Mouse (Mus musculus) neural tube, embryonic 13.5 days (tissue): ENCODE results near the gene Fus. TPM values are rescaled to one million over a fixed set of nuclear protein-coding genes. Genes with fewer than 3 reads are reported as not detected.
A peak's percentile ranks its signal among the peaks of the same experiment; 100 is the strongest.

Source experiments
- ATAC-seq: fragments of 200-750 bp; cut with Nextera tagmentation; 2 replicates; pipeline ENCODE4 v1.8.0; 2017; ENCODE audit warnings: low read depth, mild to moderate bottlenecking, moderate TSS enrichment, moderate library complexity
- H3K27ac ChIP-seq: fragments of 300-500 bp; sonication (generic); replicated peaks from 2 replicates; pipeline ENCODE4 v1.5.1; 2015; ENCODE audit warnings: moderate library complexity, mild to moderate bottlenecking, inconsistent platforms
- H3K27me3 ChIP-seq: fragments of 300-500 bp; sonication (generic); 2 replicates; pipeline ENCODE4 v1.6.1; 2015; ENCODE audit warnings: mild to moderate bottlenecking, inconsistent platforms
- H3K36me3 ChIP-seq: fragments of 300-500 bp; sonication (generic); 2 replicates; pipeline ENCODE4 v1.6.1; 2015; ENCODE audit warnings: mild to moderate bottlenecking, inconsistent platforms
- H3K4me1 ChIP-seq: fragments of 300-500 bp; sonication (generic); replicated peaks from 2 replicates; pipeline ENCODE4 v1.6.1; 2015; ENCODE audit warnings: inconsistent platforms
- H3K4me2 ChIP-seq: fragments of 300-500 bp; sonication (generic); 2 replicates; pipeline ENCODE4 v1.6.1; 2015; ENCODE audit warnings: inconsistent platforms, mild to moderate bottlenecking, moderate library complexity
- H3K4me3 ChIP-seq: fragments of 300-500 bp; sonication (generic); 2 replicates; pipeline ENCODE4 v1.5.1; 2015; ENCODE audit warnings: mild to moderate bottlenecking, inconsistent platforms
- H3K9ac ChIP-seq: fragments of 300-500 bp; sonication (generic); 2 replicates; pipeline ENCODE4 v1.6.1; 2015; ENCODE audit warnings: moderate library complexity, mild to moderate bottlenecking, inconsistent platforms
- H3K9me3 ChIP-seq: fragments of 300-500 bp; sonication (generic); 2 replicates; pipeline ENCODE4 v1.6.1; 2016; ENCODE audit warnings: inconsistent platforms
- WGBS: fragments of 180-500 bp; shearing (Covaris S2); methylation state at CpG from one replicate; pipeline ENCODE4 v1.1.7; 2015; 5-methylcytosine and 5-hydroxymethylcytosine counted together
- polyA plus RNA-seq: library from polyadenylated mRNA; unstranded; fragments of >200 nt; fragmentation: Nextera tagmentation; extraction: Ambion mirVana; gene quantifications from 2 replicates; pipeline ENCODE4 v1.2.1, GENCODE M21; 2015

Fus gene
- polyA plus RNA-seq, 1 experiment from 2014 or later: 376 TPM

DNA sequence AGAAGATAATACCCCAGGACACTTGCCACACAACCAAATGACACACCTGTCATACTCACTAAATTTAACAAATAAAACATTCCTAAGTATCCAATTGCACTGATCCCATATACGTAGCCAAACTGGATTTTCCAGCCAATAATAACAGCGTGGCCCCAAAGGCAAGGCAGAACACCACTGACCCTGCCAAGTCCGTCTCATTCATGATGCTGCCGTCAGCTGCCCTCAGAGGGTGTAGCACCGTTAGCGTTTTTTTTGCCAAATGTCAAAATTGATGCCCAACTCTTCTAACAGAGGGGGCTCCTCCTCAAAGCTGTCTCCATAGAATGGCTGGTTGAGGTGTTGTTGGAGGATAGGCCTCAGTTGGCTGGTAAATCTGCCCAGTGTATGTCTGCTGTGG, 49.4 kb downstream of the Fus start:
- Histone ChIP-seq H3K4me2 (no peak overlapping the region), H3K27me3 (no peaks in the 10 kb centered on the region), H3K27ac (no peak overlapping the region), H3K4me3 (no peak overlapping the region), H3K4me1 (no peaks in the 10 kb centered on the region), H3K36me3 (no peaks in the 10 kb centered on the region), H3K9me3 (no peaks in the 10 kb centered on the region), H3K9ac (no peak overlapping the region)
- ATAC-seq: no peak
- 89% methylated on average over 6 of the region's 6 CpGs for WGBS

DNA sequence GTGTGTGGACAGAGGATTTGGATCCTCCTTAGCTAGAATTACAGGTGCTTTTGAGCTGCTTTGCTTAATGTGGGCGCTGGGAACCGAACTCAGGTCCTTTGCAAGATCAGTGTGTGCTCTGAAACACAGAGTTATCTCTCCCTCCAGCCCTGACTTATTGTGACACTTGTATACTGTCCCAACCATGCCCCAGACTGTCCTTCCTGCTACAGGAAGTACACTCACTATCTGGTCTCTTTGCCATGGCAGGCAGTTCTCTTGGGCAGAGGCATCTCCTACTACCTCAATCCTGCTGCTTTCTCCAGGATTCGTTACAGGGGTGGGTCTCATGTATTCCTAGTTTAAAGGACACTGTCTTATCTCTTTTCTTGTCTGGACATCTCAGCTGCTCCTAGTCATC, 51.0 kb downstream of the Fus start:
- WGBS: 91% methylated on average over 3 of the region's 3 CpGs
- no peak overlapping the region for H3K4me2 ChIP-seq
- H3K4me1 ChIP-seq: no peaks in the 10 kb centered on the region
- no peaks in the 10 kb centered on the region for H3K9me3 ChIP-seq
- H3K4me3 ChIP-seq: no peak overlapping the region
- H3K27ac ChIP-seq: no peak overlapping the region
- H3K36me3 ChIP-seq: no peaks in the 10 kb centered on the region
- no peak for ATAC-seq
- no peak overlapping the region for H3K9ac ChIP-seq
- no peaks in the 10 kb centered on the region for H3K27me3 ChIP-seq

DNA sequence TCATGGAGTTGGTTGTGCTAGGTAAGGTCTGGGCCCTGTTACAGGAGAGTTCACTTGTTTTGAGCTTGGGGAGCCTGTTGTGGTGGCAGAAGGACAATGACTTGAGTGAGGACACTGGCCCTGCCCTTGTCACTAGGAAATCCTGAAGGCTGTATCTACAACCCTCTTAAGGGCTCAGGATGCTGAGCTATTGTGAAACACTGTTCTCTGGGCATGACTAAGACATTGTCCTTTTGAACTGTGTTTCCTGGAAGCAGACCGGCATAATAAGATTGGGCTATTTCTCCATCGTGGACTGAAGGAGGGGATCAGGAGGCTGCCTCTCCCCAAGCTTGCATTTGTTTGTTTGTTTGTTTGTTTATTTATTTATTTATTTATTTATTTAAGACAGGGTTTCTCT, 51.9 kb downstream of the Fus start:
- no peaks in the 10 kb centered on the region for H3K27me3 ChIP-seq
- no peaks in the 10 kb centered on the region for H3K9me3 ChIP-seq
- no peak for ATAC-seq
- H3K27ac ChIP-seq: no peak overlapping the region
- no peak overlapping the region for H3K9ac ChIP-seq
- H3K4me3 ChIP-seq: no peak overlapping the region
- WGBS: 90% methylated on average over 2 of the region's 2 CpGs
- H3K36me3 ChIP-seq: no peaks in the 10 kb centered on the region
- no peaks in the 10 kb centered on the region for H3K4me1 ChIP-seq
- no peak overlapping the region for H3K4me2 ChIP-seq

DNA sequence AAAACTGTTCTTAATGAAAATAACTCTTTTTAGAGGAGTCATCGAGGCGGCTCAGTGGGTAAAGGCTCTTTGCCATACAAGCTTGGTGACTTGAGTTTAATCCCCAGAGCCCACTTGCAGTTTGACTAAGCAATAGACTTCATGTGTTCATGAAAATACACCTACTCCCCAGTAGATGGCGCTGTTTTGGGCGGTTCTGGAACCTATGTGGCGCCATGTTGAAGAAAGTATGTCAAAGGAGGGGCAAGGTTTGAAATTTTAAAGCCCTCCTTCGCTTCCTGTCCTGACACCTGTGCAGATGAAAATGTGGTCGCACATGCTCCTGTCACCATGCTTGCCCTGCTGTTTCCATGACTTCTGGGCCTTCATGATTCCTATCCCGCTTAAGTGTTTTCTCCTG, 55.7 kb downstream of the Fus start:
- Histone ChIP-seq H3K9ac (no peak overlapping the region), H3K4me1 (no peaks in the 10 kb centered on the region), H3K27ac (no peak overlapping the region), H3K4me2 (no peak overlapping the region), H3K9me3 (no peaks in the 10 kb centered on the region), H3K4me3 (no peak overlapping the region), H3K36me3 (no peaks in the 10 kb centered on the region), H3K27me3 (no peaks in the 10 kb centered on the region)
- ATAC-seq: no peak
- WGBS: 57% methylated on average over 8 of the region's 8 CpGs

DNA sequence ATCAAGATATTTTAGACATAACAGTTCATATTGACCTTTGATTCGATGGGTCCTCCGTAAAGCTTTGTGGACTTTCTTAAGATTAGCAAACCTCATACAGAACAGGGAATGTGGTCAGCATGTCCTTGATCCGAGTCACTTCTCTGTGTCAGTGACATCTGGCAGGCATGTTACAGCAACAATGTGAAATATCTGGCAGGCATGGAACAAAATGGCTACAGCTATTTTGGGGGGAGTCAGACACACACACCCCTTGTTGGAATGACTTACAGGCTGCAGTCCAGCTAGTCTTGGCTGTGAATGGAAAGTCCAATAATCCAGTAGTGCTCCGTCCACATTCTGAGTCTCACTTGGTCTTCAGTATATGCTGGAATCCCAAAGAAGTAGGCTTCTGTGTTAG, 56.3 kb downstream of the Fus start:
- H3K9ac ChIP-seq: no peak overlapping the region
- no peak overlapping the region for H3K4me3 ChIP-seq
- ATAC-seq: no peak
- H3K9me3 ChIP-seq: no peaks in the 10 kb centered on the region
- H3K27me3 ChIP-seq: no peaks in the 10 kb centered on the region
- H3K27ac ChIP-seq: no peak overlapping the region
- H3K4me2 ChIP-seq: no peak overlapping the region
- H3K4me1 ChIP-seq: no peaks in the 10 kb centered on the region
- no peaks in the 10 kb centered on the region for H3K36me3 ChIP-seq
- 93% methylated on average over 4 of the region's 4 CpGs for WGBS

DNA sequence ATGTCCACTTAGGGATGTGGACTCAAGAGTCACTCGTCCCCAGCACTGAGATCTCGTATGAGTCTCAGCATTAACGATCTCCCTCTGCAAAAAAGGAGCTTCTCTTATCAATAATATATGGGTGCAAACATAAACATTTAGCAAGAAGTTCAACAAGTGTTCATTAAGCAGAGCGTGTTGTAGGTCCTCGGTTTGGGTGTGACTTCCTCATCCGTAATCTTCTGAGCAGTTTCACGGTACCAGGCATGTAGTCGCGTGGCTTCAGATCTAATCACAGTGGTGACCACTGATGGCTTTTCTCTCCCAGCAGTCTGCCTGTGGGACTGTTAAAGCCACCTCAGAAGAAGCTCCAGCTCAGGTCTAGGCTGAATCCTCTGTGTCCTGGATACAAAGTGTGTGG, 57.1 kb downstream of the Fus start:
- WGBS: 97% methylated on average over 9 of the region's 9 CpGs
- Histone ChIP-seq H3K4me1 (no peaks in the 10 kb centered on the region), H3K4me2 (no peak overlapping the region), H3K9me3 (no peaks in the 10 kb centered on the region), H3K36me3 (no peaks in the 10 kb centered on the region), H3K27ac (no peak overlapping the region), H3K4me3 (no peak overlapping the region), H3K27me3 (no peaks in the 10 kb centered on the region), H3K9ac (no peak overlapping the region)
- ATAC-seq: no peak

DNA sequence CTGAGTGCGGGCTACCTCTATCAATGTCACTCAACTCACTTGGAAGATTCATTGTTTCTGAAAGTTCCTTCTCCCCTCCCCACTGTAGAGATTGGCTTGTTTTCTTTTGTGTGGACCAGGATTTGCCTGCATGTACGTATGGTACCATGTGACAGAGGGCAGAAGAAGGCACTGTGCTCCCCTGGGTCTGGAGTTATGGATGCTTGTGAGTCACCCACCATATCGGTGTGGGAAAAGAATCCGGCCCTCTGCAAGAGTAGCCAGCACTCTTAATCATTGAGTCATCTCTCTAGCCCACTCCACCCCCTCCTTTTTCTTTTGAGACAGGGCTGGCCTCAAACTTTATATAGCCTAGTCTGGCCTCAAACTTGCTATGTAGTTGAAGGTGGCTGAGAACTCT, 57.7 kb downstream of the Fus start:
- WGBS: 84% methylated on average over 4 of the region's 4 CpGs
- ATAC-seq: no peak
- Histone ChIP-seq H3K27ac (no peak overlapping the region), H3K9ac (no peak overlapping the region), H3K36me3 (no peaks in the 10 kb centered on the region), H3K27me3 (no peaks in the 10 kb centered on the region), H3K4me1 (no peaks in the 10 kb centered on the region), H3K4me3 (no peak overlapping the region), H3K4me2 (no peak overlapping the region), H3K9me3 (no peaks in the 10 kb centered on the region)

DNA sequence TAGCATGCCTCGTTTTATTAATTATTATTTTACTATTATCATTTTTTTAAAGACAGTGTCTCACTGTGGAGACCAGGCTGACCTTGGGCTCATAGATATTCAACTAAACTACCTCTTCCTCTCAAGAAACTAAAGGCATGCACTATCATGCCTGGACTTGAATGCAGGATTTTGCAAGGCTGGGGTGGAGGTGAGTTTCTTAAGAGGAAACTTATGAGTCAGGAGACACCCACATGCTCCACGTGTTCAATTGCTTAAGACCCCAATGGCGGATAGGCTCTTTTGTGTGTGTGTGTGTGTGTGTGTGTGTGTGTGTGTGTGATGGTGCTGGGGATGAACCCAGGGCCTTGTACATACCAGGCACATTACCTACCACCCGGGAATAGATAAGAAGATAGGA, 58.1 kb downstream of the Fus start:
- H3K4me2 ChIP-seq: no peak overlapping the region
- no peaks in the 10 kb centered on the region for H3K36me3 ChIP-seq
- no peak overlapping the region for H3K27ac ChIP-seq
- H3K27me3 ChIP-seq: no peaks in the 10 kb centered on the region
- H3K4me1 ChIP-seq: no peaks in the 10 kb centered on the region
- H3K9me3 ChIP-seq: no peaks in the 10 kb centered on the region
- H3K4me3 ChIP-seq: no peak overlapping the region
- no peak for ATAC-seq
- WGBS: 82% methylated on average over 4 of the region's 4 CpGs
- H3K9ac ChIP-seq: no peak overlapping the region

DNA sequence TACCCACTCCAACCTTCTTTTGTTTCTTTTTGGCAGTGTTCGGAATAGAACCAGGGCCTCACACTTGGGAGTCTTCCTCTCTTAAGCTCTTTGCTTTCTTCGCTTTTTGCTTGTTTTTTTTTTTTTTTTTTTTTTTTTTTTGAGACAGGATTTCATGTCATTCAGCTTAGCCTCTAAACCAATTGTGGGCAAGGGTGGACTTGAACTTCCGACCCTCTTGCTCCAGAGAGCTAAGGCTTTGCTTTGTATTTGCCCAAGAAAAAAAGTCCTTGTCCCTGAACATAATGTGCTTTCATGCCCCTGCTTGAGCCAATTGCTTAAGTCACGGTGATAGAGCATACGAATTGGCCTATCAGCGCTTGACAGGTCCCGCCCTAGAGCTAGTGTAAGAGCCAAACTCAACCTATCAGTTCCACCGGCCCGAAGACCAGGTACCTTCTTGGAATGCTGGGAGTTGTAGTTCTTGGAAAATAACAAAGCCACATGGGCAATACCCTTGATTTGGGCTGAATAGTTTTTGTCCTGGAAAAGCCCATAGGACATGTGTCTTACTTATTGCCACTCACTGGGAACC, 64.2 kb downstream of the Fus start:
- no peak overlapping the region for H3K27ac ChIP-seq
- H3K36me3 ChIP-seq: no peaks in the 10 kb centered on the region
- 40% methylated on average over 9 of the region's 9 CpGs for WGBS
- peak; percentile 63; the same call in 1 of the 2 replicates for ATAC-seq
- H3K9me3 ChIP-seq: no peaks in the 10 kb centered on the region
- no peak overlapping the region for H3K9ac ChIP-seq
- no peaks in the 10 kb centered on the region for H3K27me3 ChIP-seq
- no peak overlapping the region for H3K4me2 ChIP-seq
- H3K4me3 ChIP-seq: no peak overlapping the region
- H3K4me1 ChIP-seq: no peaks in the 10 kb centered on the region

DNA sequence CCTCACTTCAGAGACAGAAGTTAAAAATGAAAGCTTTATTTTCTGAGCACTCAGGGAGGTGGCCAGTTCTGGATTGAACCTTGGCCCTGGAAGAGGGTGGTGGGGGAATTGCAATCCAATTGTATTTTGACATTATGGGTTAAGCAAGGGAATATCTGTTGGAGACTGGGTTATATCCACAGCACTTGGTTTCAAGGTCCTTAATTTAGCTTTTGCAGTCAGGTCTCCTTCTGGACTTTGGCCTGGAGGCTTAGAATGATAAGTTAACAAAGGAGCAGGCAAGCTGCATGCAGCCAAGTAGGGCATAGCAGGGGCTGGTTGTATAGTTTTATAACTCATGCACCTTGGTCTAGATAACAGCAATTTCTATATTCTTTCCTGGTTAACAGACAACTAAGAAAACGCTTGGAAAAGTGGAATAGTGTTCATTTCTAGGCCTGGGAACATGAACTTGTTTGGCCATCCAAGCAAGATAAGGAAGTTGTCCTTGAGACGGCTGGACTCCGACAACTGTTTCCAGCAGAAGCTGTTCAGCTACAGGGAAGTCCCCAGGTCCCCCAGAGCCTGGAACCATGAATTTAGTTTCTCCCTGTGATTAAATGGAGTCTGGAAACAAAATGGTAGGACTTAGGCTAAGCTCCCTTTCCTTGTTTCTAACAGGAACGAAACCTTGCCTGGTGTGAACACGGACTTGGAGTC, 65.2 kb downstream of the Fus start:
- Histone ChIP-seq H3K27ac (no peak overlapping the region), H3K4me1 (no peaks in the 10 kb centered on the region), H3K36me3 (no peaks in the 10 kb centered on the region), H3K4me2 (no peak overlapping the region), H3K9me3 (no peaks in the 10 kb centered on the region), H3K9ac (no peak overlapping the region), H3K4me3 (no peak overlapping the region), H3K27me3 (no peaks in the 10 kb centered on the region)
- no peak for ATAC-seq
- WGBS: 89% methylated on average over 5 of the region's 5 CpGs

DNA sequence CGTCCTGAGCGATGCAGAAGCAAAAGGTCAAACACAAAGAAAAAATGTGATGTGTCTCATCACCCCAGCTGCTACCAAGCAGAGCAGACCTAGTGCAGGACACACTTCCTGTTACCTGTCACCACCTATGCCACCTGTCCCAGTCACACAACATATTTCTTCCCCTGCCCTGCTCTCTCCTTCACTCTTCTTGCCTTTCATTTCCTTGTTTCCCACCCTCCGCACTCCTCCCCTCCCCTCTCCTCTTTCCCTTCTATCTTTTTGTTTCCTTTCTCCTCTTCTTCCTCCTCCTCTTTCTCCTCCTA, 65.7 kb downstream of the Fus start:
- no peak overlapping the region for H3K27ac ChIP-seq
- H3K36me3 ChIP-seq: no peaks in the 10 kb centered on the region
- no peak overlapping the region for H3K4me3 ChIP-seq
- no peak for ATAC-seq
- H3K27me3 ChIP-seq: no peaks in the 10 kb centered on the region
- WGBS: 94% methylated on average over 3 of the region's 3 CpGs
- no peak overlapping the region for H3K9ac ChIP-seq
- no peak overlapping the region for H3K4me2 ChIP-seq
- no peaks in the 10 kb centered on the region for H3K4me1 ChIP-seq
- H3K9me3 ChIP-seq: no peaks in the 10 kb centered on the region

DNA sequence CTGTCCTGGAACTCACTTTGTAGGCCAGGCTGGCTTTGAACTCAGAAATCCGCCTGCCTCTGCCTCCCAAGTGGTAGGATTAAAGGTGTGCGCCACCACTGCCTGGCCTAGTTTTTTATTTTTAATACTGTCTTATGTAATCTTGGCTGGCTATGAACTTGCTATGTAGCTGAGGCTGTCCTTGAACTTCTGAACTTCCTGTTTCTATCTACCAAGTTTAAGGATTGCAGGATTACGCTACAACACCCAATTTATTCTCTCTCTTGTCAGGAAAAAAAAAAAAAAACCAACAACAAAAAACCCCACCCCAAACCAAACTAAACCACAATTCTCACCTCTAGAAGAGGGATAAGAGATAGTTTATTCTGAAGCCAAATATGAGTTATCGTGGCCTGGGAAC, 66.4 kb downstream of the Fus start:
- Histone ChIP-seq H3K9me3 (no peaks in the 10 kb centered on the region), H3K27ac (no peak overlapping the region), H3K4me1 (no peaks in the 10 kb centered on the region), H3K36me3 (no peaks in the 10 kb centered on the region), H3K9ac (no peak overlapping the region), H3K4me3 (no peak overlapping the region), H3K27me3 (no peaks in the 10 kb centered on the region), H3K4me2 (no peak overlapping the region)
- no peak for ATAC-seq
- 98% methylated on average over 4 of the region's 4 CpGs for WGBS
